Mouse (Mus musculus) erythroid progenitor cell, adult 5-6 weeks (primary cell): ENCODE data around the gene Hps3. TPM values are rescaled to one million over a fixed set of nuclear protein-coding genes. Genes with fewer than 3 reads are reported as not detected.
"Not testable (repeated sequence)": the region's sequence is repeated elsewhere in the genome, so short reads cannot be mapped to it uniquely, and the experiment has no call there.

ENCODE experiments used
- ATAC-seq: replicated peaks from 2 replicates; pipeline ENCODE4 v1.8.0; 2016; ENCODE audit warnings: moderate number of reproducible peaks, mild to moderate bottlenecking, moderate TSS enrichment, inconsistent platforms; ENCODE audit not compliant: poor library complexity, low FRiP score, severe bottlenecking
- total RNA-seq, 2 experiments: library from RNA; stranded (forward) in 1 of 2; stranded (reverse) in 1 of 2; fragments of 150-400 nt in 1 of 2; fragments of 186-747, 209-891 nt in 1 of 2; gene quantifications; 2 replicates each; pipeline versions ENCODE4 v1.2.3 to v1.2.4; 2015 to 2017; ENCODE audit warnings: low replicate concordance in 2 of 2

Gene Hps3
- total RNA-seq, 2 experiments from 2014 or later: 7.7 to 15.1 TPM

- no peak for ATAC-seq
These were observed 78.2 kb downstream of the Hps3 start, which contains the start of gene Cp for GRCm38 (mm10) chr3:19956885-19957284. Gene Cp, plus strand, starts transcription at chr3:19957054.

DNA sequence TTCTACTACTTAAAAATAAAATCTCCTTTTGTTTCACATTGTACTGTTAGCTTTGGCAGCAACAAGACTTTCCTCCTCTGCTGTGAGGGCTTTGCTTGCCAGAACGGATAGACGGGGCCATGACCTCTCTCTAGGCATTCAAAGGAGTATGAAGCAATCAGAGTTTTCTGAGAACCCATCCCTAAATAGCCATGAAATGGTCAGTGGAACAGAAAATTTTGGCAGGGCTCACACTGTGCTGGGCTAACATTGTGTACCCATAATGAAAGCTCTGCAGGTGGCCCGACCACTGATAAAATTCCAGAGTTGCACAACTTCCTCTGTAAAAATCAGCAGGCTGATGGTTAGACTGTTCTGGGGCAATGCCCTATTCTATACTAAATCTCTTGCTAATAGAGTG, 81.2 kb downstream of the Hps3 start:
- ATAC-seq: no peak

DNA sequence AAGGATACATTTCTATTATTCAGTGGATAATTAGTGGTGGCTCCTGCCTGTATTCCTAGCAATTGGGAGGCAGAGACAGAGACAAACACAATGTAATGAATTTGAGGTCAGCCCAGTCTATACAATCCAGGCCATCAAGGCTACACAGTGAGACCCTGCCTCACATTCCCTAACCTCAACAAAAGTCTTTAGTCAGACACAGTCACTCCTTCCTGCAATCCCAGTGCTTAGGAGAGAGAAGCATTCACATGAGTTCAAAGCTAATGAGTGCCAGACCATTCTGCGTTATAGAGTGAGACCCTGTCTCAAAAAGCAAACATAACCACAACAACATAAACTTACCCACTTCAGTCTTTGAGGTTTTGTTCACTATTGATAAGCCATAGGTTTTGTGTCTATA, 81.7 kb downstream of the Hps3 start:
- ATAC-seq: no peak

- not testable (repeated sequence) for ATAC-seq
These were observed 85.7 kb downstream of the Hps3 start for GRCm38 (mm10) chr3:19949401-19949800.

DNA sequence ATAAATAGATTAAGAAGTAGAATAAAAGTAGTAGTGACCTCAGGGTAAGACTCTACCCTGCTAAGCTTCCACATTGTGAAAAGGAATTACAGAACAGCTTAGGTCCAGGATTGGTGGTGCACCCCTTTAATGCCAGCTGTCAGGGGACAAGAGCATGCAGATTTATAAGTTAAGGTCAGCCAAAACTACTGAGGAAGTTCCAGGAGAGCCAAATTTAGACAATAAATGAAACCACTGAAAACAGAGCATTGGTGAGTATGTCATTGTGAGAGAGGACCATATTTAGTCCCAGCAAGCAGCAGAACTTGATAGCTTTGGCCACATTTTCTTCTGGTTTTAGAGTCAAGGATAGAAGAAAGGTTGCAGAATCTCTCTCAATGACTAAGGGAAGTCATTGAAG, 86.6 kb downstream of the Hps3 start:
- no peak for ATAC-seq

Other genes with a start within 250 kb of the Hps3 start
- gene Cp, start 78.3 kb downstream of the Hps3 start, total RNA-seq (2015; ENCODE audit: low replicate concordance): 1.3 and 1.8 TPM in 2 replicates
- gene Cp, start 78.3 kb downstream of the Hps3 start, total RNA-seq (2017; ENCODE audit: low replicate concordance): 0.23 and 3.6 TPM in 2 replicates
- gene Hltf, start 22.5 kb upstream of the Hps3 start, total RNA-seq (2015; ENCODE audit: low replicate concordance): 13.7 and 31.0 TPM in 2 replicates
- 14.1 and 17.2 TPM in 2 replicates for gene Hltf, start 22.5 kb upstream of the Hps3 start, total RNA-seq (2017; ENCODE audit: low replicate concordance)
- gene Gyg, start 120.0 kb upstream of the Hps3 start, total RNA-seq (2015; ENCODE audit: low replicate concordance): 25.2 and 49.7 TPM in 2 replicates
- 10.9 and 13.2 TPM in 2 replicates for gene Gyg, start 120.0 kb upstream of the Hps3 start, total RNA-seq (2017; ENCODE audit: low replicate concordance)
- gene Cpa3, start 206.9 kb upstream of the Hps3 start, total RNA-seq (2015; ENCODE audit: low replicate concordance): 53.7 and 74.2 TPM in 2 replicates
- gene Cpa3, start 206.9 kb upstream of the Hps3 start, total RNA-seq (2017; ENCODE audit: low replicate concordance): 18.1 and 29.0 TPM in 2 replicates
- gene Cpb1, start 240.4 kb upstream of the Hps3 start, total RNA-seq (2015; ENCODE audit: low replicate concordance): not detected in 2 replicates
- gene Cpb1, start 240.4 kb upstream of the Hps3 start, total RNA-seq (2017; ENCODE audit: low replicate concordance): not detected in 2 replicates